Mouse (Mus musculus) spleen, adult 2 months (tissue): ENCODE results near the gene Pfdn4.

ENCODE experiments used
- CTCF ChIP-seq: fragments of 200-500 bp; IDR thresholded peaks from 2 replicates; pipeline ENCODE4 v1.5.1; 2011; ENCODE audit warnings: mild to moderate bottlenecking, inconsistent platforms; ENCODE audit not compliant: insufficient read depth, insufficient read length, insufficient replicate concordance; ENCODE audit errors: extremely low read depth
- POLR2A ChIP-seq: fragments of 200-500 bp; IDR thresholded peaks from 2 replicates; pipeline ENCODE4 v1.6.1; 2011; ENCODE audit warnings: low read depth, low read length, inconsistent platforms

- TF ChIP-seq POLR2A (no peak), CTCF (no peak)
Measured at GRCm38 (mm10) chr2:170513756-170514155, 17.5 kb downstream of the Pfdn4 start.
